Mouse (Mus musculus): Measurements from ENCODE around the gene Frmd4a.
A peak's percentile ranks its signal among the peaks of the same experiment; 100 is the strongest.

Frmd4a gene

GRCm38 (mm10) chr2:4391091-4391490, 373.6 kb downstream of the Frmd4a start:
- no peak for DNase-seq (ENCODE audit: low spot score in 2 of 2)

DNA sequence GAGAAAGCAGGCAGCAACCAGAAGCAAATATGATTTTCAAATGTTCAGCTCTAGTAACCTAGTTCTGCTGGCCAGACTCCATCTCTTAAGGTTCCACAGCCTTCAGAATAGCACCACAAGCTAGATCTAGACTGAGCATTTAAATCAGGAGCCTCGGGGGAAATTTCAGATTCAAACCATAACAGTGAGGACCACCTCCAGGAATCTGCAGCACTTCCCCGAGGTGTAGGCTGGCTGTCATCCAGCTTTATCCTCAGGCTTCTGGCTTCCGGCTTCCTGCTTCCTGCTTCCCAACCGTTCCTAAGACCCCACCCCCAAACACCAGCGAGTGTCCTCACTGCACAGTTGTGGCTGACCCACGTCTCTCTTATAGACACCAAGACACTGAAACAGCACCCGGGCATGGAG, 374.2 kb downstream of the Frmd4a start:
- DNase-seq (ENCODE audit: low spot score in 2 of 2): no peak

GRCm38 (mm10) chr2:4393046-4393445, 375.5 kb downstream of the Frmd4a start:
- DNase-seq (ENCODE audit: low spot score in 2 of 2): no peak

DNA sequence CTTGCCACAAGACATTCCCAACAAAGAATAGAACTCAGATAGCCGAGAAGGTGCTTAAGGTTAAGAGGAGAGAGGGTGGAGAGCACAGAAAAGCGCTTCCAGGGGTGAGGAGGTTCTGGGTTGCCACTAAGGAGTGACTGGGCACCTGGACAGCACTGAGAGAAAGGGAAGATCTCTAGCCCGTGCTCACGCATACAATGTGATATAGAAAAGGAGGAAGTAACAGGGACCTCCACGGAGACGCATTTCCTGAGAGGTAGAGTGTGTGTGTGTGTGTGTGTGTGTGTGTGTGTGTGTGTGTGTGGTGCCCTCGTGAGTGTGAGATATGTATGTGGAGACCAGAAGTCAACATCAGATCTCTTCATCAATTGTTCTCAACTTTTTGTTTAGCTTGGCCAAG, 377.1 kb downstream of the Frmd4a start:
- DNase-seq (ENCODE audit: low spot score in 2 of 2): no peak

DNA sequence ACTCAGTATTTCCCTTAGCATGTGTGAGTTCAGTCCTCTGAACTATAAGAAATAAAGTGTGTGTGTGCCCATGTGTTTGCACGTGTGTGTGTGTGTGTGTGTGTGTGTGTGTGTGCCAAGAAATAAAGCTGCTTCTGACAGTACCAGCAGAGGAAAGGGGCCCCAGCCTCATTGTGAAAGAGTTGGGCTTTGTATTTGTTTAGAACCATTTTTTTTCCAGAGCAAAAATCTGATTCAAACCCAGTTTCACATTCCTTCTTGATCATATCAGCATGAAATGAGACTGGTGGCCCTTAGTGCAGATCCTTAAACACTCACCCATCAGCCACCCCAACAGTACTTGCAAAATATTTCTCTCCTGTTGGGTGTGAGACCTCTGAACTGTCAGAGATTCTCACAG, 382.2 kb downstream of the Frmd4a start:
- no peak for DNase-seq (ENCODE audit: low spot score in 2 of 2)

DNA sequence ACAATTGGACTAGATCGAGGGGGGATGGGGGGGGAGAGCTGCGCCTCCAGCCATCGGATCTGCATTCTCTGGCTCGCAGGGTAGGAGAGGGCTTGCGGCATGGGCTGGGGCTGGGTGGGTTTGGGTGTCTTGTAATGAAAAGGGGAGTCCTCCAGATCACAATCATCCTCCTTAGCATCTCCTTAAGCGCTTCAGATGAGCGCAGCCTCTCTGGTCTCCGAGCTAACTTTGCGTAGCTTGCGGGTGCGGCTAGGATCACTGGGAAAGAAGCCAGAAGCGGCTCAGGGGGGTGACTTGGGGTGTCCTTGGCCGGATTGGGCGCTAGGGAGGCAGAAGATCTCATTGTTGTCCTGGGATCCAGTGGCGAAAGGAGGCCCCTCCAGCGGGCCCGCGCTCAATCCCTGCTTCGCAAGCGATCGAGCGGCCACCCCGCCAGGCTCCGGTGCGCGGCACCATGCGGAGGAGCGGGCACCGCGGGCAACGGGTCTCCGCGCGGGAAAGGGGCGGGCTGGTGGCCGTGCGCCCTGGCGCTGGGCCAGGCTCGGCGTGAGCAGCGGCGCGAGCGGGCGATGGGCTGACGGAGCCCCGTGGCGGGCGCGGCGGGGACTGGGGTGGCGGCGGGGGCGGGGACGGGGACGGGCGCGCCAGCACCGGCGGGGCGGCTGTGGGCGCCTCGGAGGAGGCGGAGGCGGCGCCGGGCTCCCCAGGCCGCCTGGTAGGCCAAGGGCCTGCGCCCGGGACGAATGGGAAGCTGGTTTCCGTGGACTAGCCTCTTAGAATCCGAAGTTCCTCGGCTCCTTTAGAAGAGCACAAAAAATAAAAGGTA, 383.5 kb downstream of the Frmd4a start:
- peak; percentile 31 to 42 for DNase-seq (ENCODE audit: low spot score in 2 of 2)

DNA sequence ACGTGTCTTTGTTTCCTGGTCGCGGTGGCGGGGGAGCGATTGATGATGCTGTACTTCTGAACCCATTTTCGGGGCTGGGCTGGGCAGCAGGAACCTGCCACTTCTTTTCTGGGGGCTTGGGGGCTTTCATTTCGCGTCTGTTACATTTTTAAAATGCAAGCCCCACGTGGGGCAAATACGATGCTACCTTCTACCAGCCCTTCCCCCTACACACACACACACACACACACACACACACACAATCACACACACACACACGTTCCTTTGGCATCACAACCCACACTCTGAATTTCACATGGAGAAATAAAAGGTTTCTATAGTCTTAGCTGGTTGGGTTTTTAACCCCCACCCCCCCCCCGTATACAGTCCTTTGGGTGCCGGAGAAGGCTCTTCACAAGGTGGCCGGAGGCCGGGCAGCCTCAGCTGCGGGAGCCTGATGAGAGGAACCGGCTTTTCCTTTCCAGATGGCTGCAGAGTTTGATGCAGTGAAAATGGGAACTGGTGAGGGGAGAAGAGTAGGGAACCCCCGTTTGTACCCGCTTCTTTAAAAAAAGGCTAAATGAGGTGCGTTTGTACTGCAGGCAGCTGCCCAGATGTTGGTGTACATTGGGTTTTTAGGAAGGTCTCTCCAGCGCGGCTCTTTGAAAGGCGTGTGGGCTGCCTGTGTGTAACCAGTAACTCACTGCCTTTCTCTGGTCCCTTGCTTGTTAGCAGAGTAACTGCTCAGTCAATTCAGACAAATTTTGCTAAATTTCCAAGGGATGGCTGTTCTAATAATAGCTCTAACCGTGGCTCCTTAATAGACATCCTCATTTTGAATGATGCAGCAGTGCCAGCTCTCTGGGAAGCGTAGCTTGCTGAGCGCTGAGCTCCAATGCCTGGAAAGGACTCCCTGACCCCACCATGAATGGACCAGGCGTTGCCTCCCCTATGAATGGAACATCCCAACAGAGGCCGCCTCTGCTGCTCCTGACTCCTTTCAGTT, 384.4 kb downstream of the Frmd4a start:
- peak in 1 of 2 experiments; percentile 50 for DNase-seq (ENCODE audit: low spot score in 2 of 2)

- DNase-seq (ENCODE audit: low spot score in 2 of 2): no peak
These were observed 389.5 kb downstream of the Frmd4a start for GRCm38 (mm10) chr2:4406977-4407376.

DNA sequence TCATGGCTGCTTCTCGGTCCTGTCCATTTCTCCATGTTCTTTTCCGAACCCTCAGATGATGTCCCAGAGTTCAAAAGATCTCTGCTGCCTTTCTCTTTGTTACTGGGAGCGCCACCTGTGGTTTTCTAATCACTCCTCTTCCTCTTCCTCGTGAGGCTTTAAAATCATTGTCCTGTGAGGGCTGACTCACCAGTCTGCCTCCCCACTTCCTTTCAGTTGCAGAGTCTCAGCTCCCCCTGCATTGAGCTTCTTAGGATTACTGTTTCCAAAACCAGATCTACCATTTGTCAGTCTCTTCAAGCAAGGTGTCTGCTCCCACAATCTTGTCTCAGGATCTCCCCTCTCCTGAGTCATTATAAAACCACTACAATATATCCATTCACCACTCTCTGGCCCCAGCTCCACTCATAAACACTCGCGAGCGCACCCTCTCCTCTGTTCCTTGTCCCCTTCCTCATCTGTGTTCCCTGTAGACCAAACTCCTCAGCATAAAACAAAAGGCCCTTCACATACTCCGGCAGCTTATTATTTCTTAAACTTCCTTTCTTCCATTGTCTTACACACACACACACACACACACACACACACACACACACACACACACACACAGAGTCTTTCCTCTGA, 392.4 kb downstream of the Frmd4a start:
- DNase-seq (ENCODE audit: low spot score in 2 of 2): no peak

- no peak for DNase-seq (ENCODE audit: low spot score in 2 of 2)
These were observed 395.5 kb downstream of the Frmd4a start for GRCm38 (mm10) chr2:4412870-4413595.

DNA sequence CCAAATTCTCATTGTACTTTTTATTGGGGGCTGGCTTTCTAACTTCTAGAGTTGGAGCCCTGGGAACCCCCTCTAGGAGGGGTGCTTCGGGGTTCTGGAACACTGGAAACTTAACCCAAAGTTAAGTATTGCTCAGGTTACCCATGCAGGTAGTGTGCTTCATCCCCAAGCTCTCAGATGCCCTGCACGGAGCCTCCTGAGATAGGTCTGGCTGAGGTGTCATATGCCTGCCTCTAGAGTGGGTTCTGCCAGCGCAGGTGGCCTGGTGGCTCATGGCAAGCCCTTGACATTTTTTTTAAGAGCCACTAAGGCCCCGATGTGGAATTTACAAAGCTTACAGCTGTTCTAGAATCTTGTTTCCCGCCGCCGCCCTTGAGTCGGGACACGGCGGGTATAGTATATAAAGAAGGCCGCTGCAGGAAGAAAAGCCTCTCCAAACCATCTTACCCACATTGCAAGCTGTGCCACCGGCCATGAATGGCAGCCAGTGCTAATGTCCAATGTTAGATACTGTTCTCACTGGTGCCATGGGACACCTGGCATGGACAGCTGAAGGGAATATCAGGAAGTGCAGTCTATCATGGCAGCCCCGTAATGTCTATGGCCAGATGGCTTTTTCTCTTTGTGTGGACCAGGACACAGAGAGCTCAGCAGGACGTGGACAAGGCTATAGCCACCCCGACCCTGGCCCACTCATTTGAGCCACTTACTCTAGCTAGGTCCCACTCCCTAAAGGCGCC, 396.2 kb downstream of the Frmd4a start:
- DNase-seq (ENCODE audit: low spot score in 2 of 2): no peak

- DNase-seq (ENCODE audit: low spot score in 2 of 2): no peak
These were observed 403.3 kb downstream of the Frmd4a start for GRCm38 (mm10) chr2:4420679-4421312.

DNA sequence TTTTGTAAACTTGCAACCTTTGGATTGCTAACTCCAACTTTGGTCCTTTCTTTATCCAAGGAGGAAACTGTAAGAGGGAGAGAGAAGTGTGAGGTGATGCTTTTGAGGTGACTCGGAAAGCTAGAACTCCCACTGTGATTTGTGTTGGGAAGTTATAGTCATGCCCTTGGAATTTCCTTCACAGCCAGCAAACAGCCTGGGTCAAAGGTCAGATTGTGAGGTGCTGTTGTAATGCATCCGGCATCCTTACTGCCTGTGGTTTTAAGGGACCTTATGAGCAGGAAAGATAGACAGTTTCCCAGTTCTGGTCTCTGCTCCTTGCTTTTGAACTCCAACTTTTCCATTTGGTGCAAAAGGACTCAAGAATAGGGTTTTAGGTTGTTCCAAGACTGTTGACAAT, 404.2 kb downstream of the Frmd4a start:
- no peak for DNase-seq (ENCODE audit: low spot score in 2 of 2)

GRCm38 (mm10) chr2:4423896-4424295, 406.4 kb downstream of the Frmd4a start:
- no peak for DNase-seq (ENCODE audit: low spot score in 2 of 2)

DNA sequence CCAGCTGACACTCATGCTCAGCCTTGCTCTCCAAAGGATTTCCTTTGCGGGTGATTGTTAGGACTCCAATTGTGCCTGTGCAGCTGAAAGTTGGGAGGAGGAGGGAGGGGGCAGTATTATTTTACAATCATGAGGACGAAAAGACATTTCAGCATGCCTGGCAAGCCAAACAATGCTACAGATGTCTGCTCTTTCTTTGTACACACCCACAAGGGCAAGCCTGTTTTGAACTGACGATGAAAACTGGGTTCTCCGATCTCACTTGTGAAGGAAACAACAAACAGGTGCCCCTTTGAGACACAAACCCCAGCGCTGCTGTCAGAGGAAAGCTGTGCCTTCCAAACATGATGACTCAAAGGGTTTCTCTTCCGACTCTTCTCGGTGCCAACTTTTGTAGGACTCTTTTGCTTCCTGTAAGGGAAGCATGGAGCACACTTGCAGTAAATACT, 410.9 kb downstream of the Frmd4a start:
- DNase-seq (ENCODE audit: low spot score in 2 of 2): no peak

DNA sequence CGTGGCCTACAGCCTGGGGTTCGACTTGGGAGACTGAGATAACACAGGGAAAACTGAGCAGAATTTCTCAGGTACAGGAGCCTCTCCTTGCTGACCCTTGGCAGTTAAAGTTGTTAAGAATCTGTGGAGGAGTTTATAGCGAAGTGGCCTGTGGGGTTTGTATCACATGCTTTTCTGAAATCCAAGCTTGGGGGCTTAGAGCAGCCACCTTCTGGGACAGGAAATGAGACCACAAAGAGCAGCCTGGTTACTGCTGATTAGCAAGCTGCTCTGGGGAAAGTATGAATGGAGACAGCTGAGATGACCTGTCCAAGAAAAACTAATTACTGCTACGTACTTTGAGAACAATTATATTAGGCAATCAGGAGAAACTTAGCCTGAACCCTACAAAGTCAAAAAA, 415.6 kb downstream of the Frmd4a start:
- DNase-seq (ENCODE audit: low spot score in 2 of 2): no peak

- DNase-seq (ENCODE audit: low spot score in 2 of 2): no peak
These were observed 417.5 kb downstream of the Frmd4a start for GRCm38 (mm10) chr2:4435051-4435450.

DNA sequence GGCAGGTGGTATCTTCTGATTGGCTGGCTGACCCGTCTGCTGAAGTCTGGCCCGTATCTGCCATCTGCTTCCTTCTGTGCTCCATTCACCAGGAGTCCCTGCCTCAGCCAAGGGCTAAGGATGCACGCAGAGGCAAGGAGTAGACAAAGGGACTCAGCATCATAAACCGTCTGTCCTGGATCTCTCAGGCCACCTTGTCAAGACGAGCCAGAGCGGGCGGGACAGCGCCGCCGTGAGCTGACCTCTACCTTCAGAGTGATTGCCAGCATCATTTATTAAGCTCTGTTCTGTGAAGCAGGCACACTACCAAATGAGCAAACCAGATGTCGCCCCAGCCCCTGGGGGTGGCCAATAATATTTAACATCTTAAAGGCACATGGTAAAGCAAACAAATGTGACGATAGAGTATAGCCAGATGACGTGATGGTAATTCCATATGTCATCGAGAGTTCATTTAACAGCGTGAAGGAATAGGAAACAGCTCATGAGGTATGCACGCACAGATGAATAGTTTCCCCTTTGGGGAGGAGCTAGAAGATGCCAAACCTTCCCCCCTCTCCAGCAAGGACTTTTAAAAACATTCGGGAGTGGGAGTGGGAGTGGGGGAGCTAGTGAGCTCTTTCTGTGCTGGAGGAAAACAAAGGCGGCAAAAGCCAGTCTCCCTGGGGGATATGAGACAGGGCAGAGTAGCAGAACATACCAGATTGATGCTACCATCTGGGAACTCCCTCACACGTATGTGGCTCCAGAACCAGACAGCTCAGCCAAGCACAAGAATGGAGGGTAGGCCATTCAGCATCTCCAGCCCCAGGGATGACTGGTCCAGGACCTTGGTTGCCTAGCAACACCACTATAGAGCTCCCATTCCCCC, 419.1 kb downstream of the Frmd4a start:
- DNase-seq (ENCODE audit: low spot score in 2 of 2): no peak

- no peak for DNase-seq (ENCODE audit: low spot score in 2 of 2)
These were observed 421.2 kb downstream of the Frmd4a start for GRCm38 (mm10) chr2:4438739-4439138.

All from frontal cortex, postnatal 14 days (tissue).